Mouse (Mus musculus) left cerebral cortex, postnatal 10 days (tissue): ENCODE data around the gene Gemin5. TPM values are rescaled to one million over a fixed set of nuclear protein-coding genes. Genes with fewer than 3 reads are reported as not detected.

Experiments
- DNase-seq, 2 experiments: peaks; one replicate each; pipeline ENCODE4 v3.0.0; 2021 to 2022; ENCODE audit warnings: low spot score in 2 of 2, mixed read lengths in 1 of 2; ENCODE audit errors: extremely low spot score in 1 of 2
- intact Hi-C: fragments of 180-260 bp; cut with DNase I; formaldehyde crosslinking; loops from one replicate; pipeline ENCODE4 v1.15.1; 2025
- total RNA-seq, 2 experiments: library from RNA; stranded (reverse); gene quantifications; 2 replicates each; pipeline ENCODE4 v1.2.3; 2021

The Gemin5 gene
- total RNA-seq, 2 experiments from 2014 or later = 15.7 to 17.8 TPM

- intact Hi-C loops = loop anchor here (5.0 kb wide), 1 partner anchor 145 kb away; no protein-coding TSS in a partner anchor
- no peak for DNase-seq
These were observed 71.3 kb downstream of the Gemin5 start for GRCm38 (mm10) chr11:58096821-58097620.

- DNase-seq = no peak
- intact Hi-C loops = loop anchor here (5.0 kb wide), 1 partner anchor 144 kb away; no protein-coding TSS in a partner anchor
These were observed 72.2 kb downstream of the Gemin5 start for GRCm38 (mm10) chr11:58096160-58096559.

GRCm38 (mm10) chr11:58095561-58095960 is 72.8 kb downstream of the Gemin5 start:
- no peak for DNase-seq
- intact Hi-C loops = loop anchor here (5.0 kb wide), 1 partner anchor 143 kb away; no protein-coding TSS in a partner anchor

GRCm38 (mm10) chr11:58094766-58095165 is 73.6 kb downstream of the Gemin5 start:
- DNase-seq = no peak
- intact Hi-C loops = loop anchor here (5.0 kb wide), 1 partner anchor 142 kb away; no protein-coding TSS in a partner anchor

GRCm38 (mm10) chr11:58093021-58093528 is 75.3 kb downstream of the Gemin5 start, which contains the start of gene Gm12248:
Gene Gm12248, minus strand, starts transcription at chr11:58093134.
- DNase-seq = no peak
- intact Hi-C loops = no loop called here

- intact Hi-C loops = no loop called here
These were observed 75.8 kb downstream of the Gemin5 start for GRCm38 (mm10) chr11:58092541-58092940.

GRCm38 (mm10) chr11:58081716-58082115 is 86.6 kb downstream of the Gemin5 start:
- intact Hi-C loops = no loop called here
- DNase-seq = no peak

More at GRCm38 (mm10) chr11:58092541-58092940, 75.8 kb downstream of the Gemin5 start:
- no peak for DNase-seq

GRCm38 (mm10) chr11:58077270-58077669 is 91.1 kb downstream of the Gemin5 start:
- DNase-seq = no peak
- intact Hi-C loops = no loop called here

GRCm38 (mm10) chr11:58072978-58073377 is 95.4 kb downstream of the Gemin5 start:
- DNase-seq = no peak
- intact Hi-C loops = no loop called here

Other genes with a start within 250 kb of the Gemin5 start
- gene Larp1, start 159.5 kb downstream of the Gemin5 start, total RNA-seq = 10 to 100 TPM; 86.2 to 89.1 TPM
- gene Gm12248, start 75.4 kb downstream of the Gemin5 start, total RNA-seq = not detected
- 10 to 100 TPM; 50.4 to 51.1 TPM for gene Cnot8, start 64.4 kb downstream of the Gemin5 start, total RNA-seq
- gene Mrpl22, start 3.1 kb upstream of the Gemin5 start, total RNA-seq = 10 to 100 TPM; 31.0 to 38.0 TPM
- gene Igtp, start 31.0 kb upstream of the Gemin5 start, total RNA-seq = 1 to 10 TPM; 1.1 to 1.9 TPM
- 1 to 10 TPM; 1.2 to 1.5 TPM for gene Irgm2, start 31.1 kb upstream of the Gemin5 start, total RNA-seq
- gene 4930438A08Rik, start 106.3 kb upstream of the Gemin5 start, total RNA-seq = not detected
- gene Zfp692, start 138.5 kb upstream of the Gemin5 start, total RNA-seq = 10 to 100 TPM; 19.2 to 21.4 TPM
- gene Zfp672, start 161.8 kb upstream of the Gemin5 start, total RNA-seq = 10 to 100 TPM; 47.7 to 50.4 TPM
- gene Sh3bp5l, start 162.2 kb upstream of the Gemin5 start, total RNA-seq = 10 to 100 TPM; 55.5 to 60.8 TPM
- gene Lypd8, start 210.5 kb upstream of the Gemin5 start, total RNA-seq = not detected